Mouse (Mus musculus): ENCODE measurements around the gene Gm4513. TPM values are rescaled to one million over a fixed set of nuclear protein-coding genes. Genes with fewer than 3 reads are reported as not detected.
"Not testable (repeated sequence)": the region's sequence is repeated elsewhere in the genome, so short reads cannot be mapped to it uniquely, and the experiment has no call there.

Gene Gm4513
- not detected in 2 replicates for polyA plus RNA-seq (2015; fragmentation: Nextera tagmentation; extraction: Ambion mirVana)

DNA sequence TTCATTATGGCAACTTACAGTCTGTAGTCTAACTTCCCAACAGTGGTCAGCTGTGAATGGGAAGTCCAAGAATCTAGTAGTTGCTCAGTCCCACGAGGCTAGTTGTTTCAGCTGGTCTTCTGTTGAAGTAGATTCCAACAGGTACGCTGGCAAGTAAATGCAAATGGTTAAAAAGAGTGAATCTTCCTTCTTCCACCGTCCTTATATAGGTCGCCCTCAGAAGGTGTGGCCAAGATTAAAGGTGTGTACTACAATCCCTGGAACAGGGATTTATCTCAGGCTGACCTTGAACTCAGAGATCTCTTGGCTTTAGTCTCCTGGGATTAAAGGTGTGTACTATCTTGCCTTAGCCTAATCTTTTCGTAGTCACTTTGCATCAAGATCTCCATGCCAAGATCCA is at the start of gene Gm4513:
Gene Gm4513 (minus strand): TSS at position 101 of the 400 bp plus-strand sequence.
- not testable (repeated sequence) for H3K9ac ChIP-seq (ENCODE audit: low read length); H3K4me1 ChIP-seq (ENCODE audit: control insufficient read depth, insufficient read depth, low read length); H3K4me2 ChIP-seq (ENCODE audit: low read depth, low read length); H3K27ac ChIP-seq (ENCODE audit: low read length); H3K4me3 ChIP-seq (ENCODE audit: low read length); ATAC-seq (replicated peaks; ENCODE audit: extremely low read depth, insufficient read depth, low FRiP score); H3K9me3 ChIP-seq (replicated peaks; ENCODE audit: control insufficient read depth, low read length); H3K27me3 ChIP-seq (ENCODE audit: control insufficient read depth, insufficient read depth, low read length); H3K36me3 ChIP-seq (ENCODE audit: control insufficient read depth, insufficient read depth)
- WGBS: 62% methylated on average over 3 of the region's 5 CpGs

DNA sequence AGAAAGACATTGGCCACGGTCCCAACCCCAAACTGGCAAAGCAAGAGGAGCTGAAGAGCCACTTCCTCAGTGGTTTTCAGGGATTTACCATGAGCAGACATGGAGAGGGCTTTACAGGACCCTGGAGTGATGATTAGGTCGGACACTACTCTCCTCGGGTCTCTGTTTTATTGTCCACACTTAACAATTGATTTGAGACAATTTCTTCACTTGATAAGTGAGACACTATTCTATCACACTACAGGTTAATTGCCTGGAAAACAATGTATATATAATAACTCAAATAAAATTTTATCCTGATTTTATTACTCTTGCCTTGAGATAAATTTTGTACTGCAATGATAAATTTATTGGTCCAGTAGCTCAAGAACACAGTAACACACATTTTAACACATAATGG is 22.7 kb downstream of the Gm4513 start, which contains the start of gene Gm4141:
Gene Gm4141 (minus strand): TSS at position 101 of the 400 bp plus-strand sequence.
- H3K4me3 ChIP-seq (ENCODE audit: low read length): not testable (repeated sequence)
- no CpG with 5 or more reads among the region's 3 CpGs for WGBS

DNA sequence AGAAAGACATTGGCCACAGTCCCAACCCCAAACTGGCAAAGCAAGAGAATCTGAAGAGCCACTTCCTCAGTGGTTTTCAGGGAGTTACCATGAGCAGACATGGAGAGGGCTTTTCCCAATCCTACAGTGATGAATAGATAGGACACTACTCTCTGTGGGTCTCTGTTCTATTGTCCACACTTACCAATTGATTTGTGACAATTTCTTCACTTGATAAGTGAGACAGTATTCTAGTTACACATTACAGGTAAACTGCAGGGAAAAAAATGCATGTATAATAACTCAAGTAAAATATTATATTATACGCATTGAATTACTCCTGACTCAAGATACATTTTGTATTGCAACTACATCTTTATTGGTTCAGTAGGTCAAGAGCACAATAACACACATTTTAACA is 53.2 kb downstream of the Gm4513 start, which contains the start of gene Gm5726:
Gene Gm5726 (minus strand): TSS at position 101 of the 400 bp plus-strand sequence.
- H3K9me3 ChIP-seq (replicated peaks; ENCODE audit: control insufficient read depth, low read length); H3K9ac ChIP-seq (ENCODE audit: low read length); H3K4me2 ChIP-seq (ENCODE audit: low read depth, low read length); H3K4me3 ChIP-seq (ENCODE audit: low read length); H3K36me3 ChIP-seq (ENCODE audit: control insufficient read depth, insufficient read depth); H3K27me3 ChIP-seq (ENCODE audit: control insufficient read depth, insufficient read depth, low read length); H3K4me1 ChIP-seq (ENCODE audit: control insufficient read depth, insufficient read depth, low read length); H3K27ac ChIP-seq (ENCODE audit: low read length); ATAC-seq (replicated peaks; ENCODE audit: extremely low read depth, insufficient read depth, low FRiP score): not testable (repeated sequence)
- WGBS: no CpG with 5 or more reads among the region's 1 CpGs

More for the DNA sequence above, 22.7 kb downstream of the Gm4513 start, which contains the start of gene Gm4141:
- not testable (repeated sequence) for H3K36me3 ChIP-seq (ENCODE audit: control insufficient read depth, insufficient read depth); H3K9me3 ChIP-seq (replicated peaks; ENCODE audit: control insufficient read depth, low read length); H3K9ac ChIP-seq (ENCODE audit: low read length); H3K27ac ChIP-seq (ENCODE audit: low read length); H3K27me3 ChIP-seq (ENCODE audit: control insufficient read depth, insufficient read depth, low read length); H3K4me1 ChIP-seq (ENCODE audit: control insufficient read depth, insufficient read depth, low read length); H3K4me2 ChIP-seq (ENCODE audit: low read depth, low read length); ATAC-seq (replicated peaks; ENCODE audit: extremely low read depth, insufficient read depth, low FRiP score)

Other genes with a start within 250 kb of the Gm4513 start
- not detected in 2 replicates for gene Gm5728, start 223.6 kb downstream of the Gm4513 start, polyA plus RNA-seq (2015; fragmentation: Nextera tagmentation; extraction: Ambion mirVana)
- gene Vmn1r100, start 181.1 kb downstream of the Gm4513 start, polyA plus RNA-seq (2015; fragmentation: Nextera tagmentation; extraction: Ambion mirVana): not detected in 2 replicates
- not detected in 2 replicates for gene Vmn1r101, start 156.4 kb downstream of the Gm4513 start, polyA plus RNA-seq (2015; fragmentation: Nextera tagmentation; extraction: Ambion mirVana)
- gene Gm10670, start 124.1 kb downstream of the Gm4513 start, polyA plus RNA-seq (2015; fragmentation: Nextera tagmentation; extraction: Ambion mirVana): not detected in 2 replicates
- not detected in 2 replicates for gene Vmn1r103, start 88.5 kb downstream of the Gm4513 start, polyA plus RNA-seq (2015; fragmentation: Nextera tagmentation; extraction: Ambion mirVana)
- gene Vmn1r104, start 65.2 kb downstream of the Gm4513 start, polyA plus RNA-seq (2015; fragmentation: Nextera tagmentation; extraction: Ambion mirVana): not detected in 2 replicates
- not detected in 2 replicates for gene Gm5726, start 53.3 kb downstream of the Gm4513 start, polyA plus RNA-seq (2015; fragmentation: Nextera tagmentation; extraction: Ambion mirVana)
- gene Gm4141, start 22.8 kb downstream of the Gm4513 start, polyA plus RNA-seq (2015; fragmentation: Nextera tagmentation; extraction: Ambion mirVana): not detected in 2 replicates
- not detected in 2 replicates for gene Vmn1r107, start 69.9 kb upstream of the Gm4513 start, polyA plus RNA-seq (2015; fragmentation: Nextera tagmentation; extraction: Ambion mirVana)
- gene Vmn1r111, start 104.2 kb upstream of the Gm4513 start, polyA plus RNA-seq (2015; fragmentation: Nextera tagmentation; extraction: Ambion mirVana): not detected in 2 replicates
- gene Gm10668, start 131.6 kb upstream of the Gm4513 start, polyA plus RNA-seq (2015; fragmentation: Nextera tagmentation; extraction: Ambion mirVana): not detected in 2 replicates
- gene Vmn1r112, start 172.2 kb upstream of the Gm4513 start, polyA plus RNA-seq (2015; fragmentation: Nextera tagmentation; extraction: Ambion mirVana): not detected in 2 replicates
- not detected in 2 replicates for gene Vmn1r113, start 188.3 kb upstream of the Gm4513 start, polyA plus RNA-seq (2015; fragmentation: Nextera tagmentation; extraction: Ambion mirVana)
- not detected in 2 replicates for gene Vmn1r114, start 213.2 kb upstream of the Gm4513 start, polyA plus RNA-seq (2015; fragmentation: Nextera tagmentation; extraction: Ambion mirVana)
- not detected in 2 replicates for gene Vmn1r115, start 246.0 kb upstream of the Gm4513 start, polyA plus RNA-seq (2015; fragmentation: Nextera tagmentation; extraction: Ambion mirVana)